Mouse (Mus musculus): ENCODE results near the gene Gcnt7.
A peak's percentile ranks its signal among the peaks of the same experiment; 100 is the strongest.

Gcnt7 gene

GRCm38 (mm10) chr2:172458496-172458895, at the start of gene Gcnt7:
Gcnt7 (minus strand) TSS chr2:172458596.
- DNase-seq (ENCODE audit: low read depth, low spot score): no peak

GRCm38 (mm10) chr2:172506121-172506520, 47.7 kb upstream of the Gcnt7 start:
- no peak for DNase-seq (ENCODE audit: low read depth, low spot score)

GRCm38 (mm10) chr2:172502168-172502567, 43.8 kb upstream of the Gcnt7 start:
- no peak for DNase-seq (ENCODE audit: low read depth, low spot score)

- peak; percentile 47 for DNase-seq (ENCODE audit: low read depth, low spot score)
These were observed 42.9 kb upstream of the Gcnt7 start for GRCm38 (mm10) chr2:172501341-172501740.

GRCm38 (mm10) chr2:172500752-172501316, 42.4 kb upstream of the Gcnt7 start:
- DNase-seq (ENCODE audit: low read depth, low spot score): no peak

GRCm38 (mm10) chr2:172498823-172499222, 40.4 kb upstream of the Gcnt7 start:
- no peak for DNase-seq (ENCODE audit: low read depth, low spot score)

- no peak for DNase-seq (ENCODE audit: low read depth, low spot score)
These were observed 38.4 kb upstream of the Gcnt7 start for GRCm38 (mm10) chr2:172496736-172497345.

GRCm38 (mm10) chr2:172484696-172485370, 26.4 kb upstream of the Gcnt7 start:
- no peak for DNase-seq (ENCODE audit: low read depth, low spot score)

- no peak for DNase-seq (ENCODE audit: low read depth, low spot score)
These were observed 25.5 kb upstream of the Gcnt7 start for GRCm38 (mm10) chr2:172483766-172484413.

GRCm38 (mm10) chr2:172481654-172482385, 23.4 kb upstream of the Gcnt7 start:
- no peak for DNase-seq (ENCODE audit: low read depth, low spot score)

- DNase-seq (ENCODE audit: low read depth, low spot score): no peak
These were observed 21.9 kb upstream of the Gcnt7 start for GRCm38 (mm10) chr2:172480296-172480695.

GRCm38 (mm10) chr2:172477860-172478259, 19.5 kb upstream of the Gcnt7 start:
- DNase-seq (ENCODE audit: low read depth, low spot score): peak; percentile 52

GRCm38 (mm10) chr2:172477350-172477749, 19.0 kb upstream of the Gcnt7 start:
- no peak for DNase-seq (ENCODE audit: low read depth, low spot score)

GRCm38 (mm10) chr2:172476707-172477260, 18.4 kb upstream of the Gcnt7 start:
- DNase-seq (ENCODE audit: low read depth, low spot score): peak; percentile 11

GRCm38 (mm10) chr2:172474970-172475369, 16.6 kb upstream of the Gcnt7 start:
- DNase-seq (ENCODE audit: low read depth, low spot score): peak; percentile 56

GRCm38 (mm10) chr2:172473591-172473990, 15.2 kb upstream of the Gcnt7 start:
- DNase-seq (ENCODE audit: low read depth, low spot score): no peak

- DNase-seq (ENCODE audit: low read depth, low spot score): no peak
These were observed 13.9 kb upstream of the Gcnt7 start, which contains the start of gene Fam209 for GRCm38 (mm10) chr2:172472318-172472717. Fam209 (plus strand) TSS chr2:172472520.

- DNase-seq (ENCODE audit: low read depth, low spot score): no peak
These were observed 10.0 kb upstream of the Gcnt7 start for GRCm38 (mm10) chr2:172468346-172468819.

- no peak for DNase-seq (ENCODE audit: low read depth, low spot score)
These were observed 8.8 kb upstream of the Gcnt7 start for GRCm38 (mm10) chr2:172467206-172467605.

GRCm38 (mm10) chr2:172466427-172467132, 8.2 kb upstream of the Gcnt7 start:
- DNase-seq (ENCODE audit: low read depth, low spot score): no peak

GRCm38 (mm10) chr2:172462813-172463212, 4.4 kb upstream of the Gcnt7 start:
- DNase-seq (ENCODE audit: low read depth, low spot score): no peak

All from A20 (cell line).